17 mouse cellular contexts compared by ENCODE assay signal in genomic region chr13:9022623-9023022, GRCm38 (mm10). TPM values are rescaled to one million over a fixed set of nuclear protein-coding genes. Genes with fewer than 3 reads are reported as not detected.
DNase-seq lines count a peak whose midpoint lies in the region; ATAC-seq and TF ChIP-seq lines count a peak whose summit lies in the region.
"Had no signal": no experiment of that assay in that cellular context is flagged by ENCODE, and none has a peak within 500 bp of the region (broad histone marks: within the 10 kb centered on the region; RNA-seq: fewer than 3 reads in every experiment).

No protein-coding gene starts in this region.

- no peak for TF ChIP-seq EP300 in stomach, postnatal 0 days (optimal IDR thresholded peaks at IDR 0.05)

- H3K4me1 ChIP-seq in intestine, embryonic 16.5 days (ENCODE audit: control insufficient read depth, insufficient read depth, low read length): no peaks in the 10 kb centered on the region
- H3K4me1 ChIP-seq in stomach, postnatal 0 days (replicated peaks; ENCODE audit: control insufficient read depth, insufficient read depth): no peaks in the 10 kb centered on the region
- H3K4me1 ChIP-seq: embryonic facial prominence, embryonic 15.5 days; forebrain, embryonic 12.5 days; midbrain, embryonic 15.5 days had no signal

- ATAC-seq in intestine, embryonic 16.5 days: peak; percentile 95
- ATAC-seq in megakaryocyte progenitor cell, adult 5-6 weeks (replicated peaks; ENCODE audit: poor library complexity): peak; percentile 84
- ATAC-seq in stomach, postnatal 0 days (ENCODE audit: low FRiP score, low TSS enrichment): peak; percentile 98
- ATAC-seq: midbrain, embryonic 15.5 days had no signal

- H3K4me3 ChIP-seq in intestine, embryonic 16.5 days (ENCODE audit: low read length): no peak overlapping the region
- no peak overlapping the region for H3K4me3 ChIP-seq in stomach, postnatal 0 days (ENCODE audit: low read depth, low read length)
- H3K4me3 ChIP-seq: embryonic facial prominence, embryonic 15.5 days; forebrain, embryonic 12.5 days; heart, embryonic 13.5 days; midbrain, embryonic 15.5 days had no signal

- H3K9ac ChIP-seq in intestine, embryonic 16.5 days (ENCODE audit: low read depth, low read length): no peak overlapping the region
- no peak overlapping the region for H3K9ac ChIP-seq in stomach, postnatal 0 days (ENCODE audit: low read length)
- H3K9ac ChIP-seq: embryonic facial prominence, embryonic 15.5 days; forebrain, embryonic 12.5 days; heart, embryonic 13.5 days; midbrain, embryonic 15.5 days had no signal

- WGBS in intestine, embryonic 16.5 days: 62% methylated on average over 1 of the region's 1 CpGs
- WGBS in stomach, postnatal 0 days: 40% methylated on average over 1 of the region's 1 CpGs

- 0 out of 2 replicates have a peak overlapping the region, but pooled peaks have one; percentile 20 for H3K27ac ChIP-seq in intestine, embryonic 16.5 days (ENCODE audit: low read length)
- peak overlapping the region; percentile 45 for H3K27ac ChIP-seq in stomach, postnatal 0 days (replicated peaks)
- H3K27ac ChIP-seq: embryonic facial prominence, embryonic 15.5 days; forebrain, embryonic 12.5 days; heart, embryonic 13.5 days; macrophage; midbrain, embryonic 15.5 days had no signal

- no peaks in the 10 kb centered on the region for H3K9me3 ChIP-seq in intestine, embryonic 16.5 days (ENCODE audit: control insufficient read depth, low read length)
- H3K9me3 ChIP-seq in stomach, postnatal 0 days (ENCODE audit: control insufficient read depth, low read length): no peaks in the 10 kb centered on the region
- H3K9me3 ChIP-seq: embryonic facial prominence, embryonic 15.5 days; forebrain, embryonic 12.5 days; heart, embryonic 13.5 days; midbrain, embryonic 15.5 days had no signal

- no peak overlapping the region for H3K4me2 ChIP-seq in intestine, embryonic 16.5 days (ENCODE audit: low read depth, low read length)
- no peak overlapping the region for H3K4me2 ChIP-seq in stomach, postnatal 0 days (replicated peaks; ENCODE audit: low read depth)
- H3K4me2 ChIP-seq: embryonic facial prominence, embryonic 15.5 days; forebrain, embryonic 12.5 days; heart, embryonic 13.5 days; midbrain, embryonic 15.5 days had no signal

- no peak for TF ChIP-seq CTCF in stomach, postnatal 0 days (IDR thresholded peaks at IDR 0.05; ENCODE audit: low read depth)

- H3K36me3 ChIP-seq in intestine, embryonic 16.5 days (ENCODE audit: control insufficient read depth, insufficient read depth, low read length): no peaks in the 10 kb centered on the region
- no peaks in the 10 kb centered on the region for H3K36me3 ChIP-seq in stomach, postnatal 0 days (ENCODE audit: control insufficient read depth, insufficient read depth, low read length)
- H3K36me3 ChIP-seq: embryonic facial prominence, embryonic 15.5 days; forebrain, embryonic 12.5 days; heart, embryonic 13.5 days; midbrain, embryonic 15.5 days had no signal

- DNase-seq in lung, postnatal 36 days: peak; percentile 20
- no peak for DNase-seq in lung, postnatal 25 days (ENCODE audit: low spot score)
- peak; percentile 81 for DNase-seq in stomach, postnatal 0 days (ENCODE audit: low spot score)
- no peak for DNase-seq in embryo, embryonic 11 days
- DNase-seq in cerebellum, adult 11-12 months: no peak
- DNase-seq in kidney, postnatal 10 days: no peak
- DNase-seq: adrenal gland, postnatal 14 days; heart, postnatal 4 days; kidney, adult 11 months; kidney, postnatal 14 days had no signal

- no peaks in the 10 kb centered on the region for H3K27me3 ChIP-seq in intestine, embryonic 16.5 days (replicated peaks; ENCODE audit: control insufficient read depth, insufficient read depth, low read length)
- no peaks in the 10 kb centered on the region for H3K27me3 ChIP-seq in stomach, postnatal 0 days (ENCODE audit: control insufficient read depth, insufficient read depth, low read length)
- H3K27me3 ChIP-seq: embryonic facial prominence, embryonic 15.5 days; forebrain, embryonic 12.5 days; heart, embryonic 13.5 days; midbrain, embryonic 15.5 days had no signal

RNA-seq across cellular contexts. Expression of gene Gtpbp4, which starts 26.7 kb away (rescaled TPM):
- 59.2 and 72.4 TPM in 2 replicates for polyA plus RNA-seq in intestine, embryonic 16.5 days (2015; fragmentation: Nextera tagmentation; extraction: Ambion mirVana)
- 120 and 127 TPM in 2 replicates for total RNA-seq in megakaryocyte progenitor cell, adult 5-6 weeks (2015)
- total RNA-seq in megakaryocyte progenitor cell, adult 5-6 weeks (2017): 135 and 165 TPM in 2 replicates
- polyA plus RNA-seq in stomach, postnatal 0 days (2015; fragmentation: Nextera tagmentation; extraction: Ambion mirVana): 43.5 and 50.0 TPM in 2 replicates

Comparison
In these comparisons a context has a peak if more than half of its experiments do, and no peak if none do; other contexts are left out.
1. DNase-seq: peak in lung, postnatal 36 days (single experiment) and stomach, postnatal 0 days (single experiment); none in lung, postnatal 25 days (single experiment), embryo, embryonic 11 days (single experiment), cerebellum, adult 11-12 months (single experiment) and kidney, postnatal 10 days (single experiment).
2. Peak in every context shown above with its lines, with median percentiles within 50 percentile points of each other: ATAC-seq.